Mouse (Mus musculus) megakaryocyte, embryonic 14.5 days (primary cell): ENCODE measurements at regions not wholly inside any gene's neighbourhood (a gene's known extent, or its start where the extent isn't known, plus 50 kb on each side); places are given as distances from the start of the nearest gene placed in this dataset.

ENCODE experiments used
- FLI1 ChIP-seq: IDR thresholded peaks from 2 replicates; pipeline ENCODE4 v1.6.1; 2012; ENCODE audit warnings: low read length, inconsistent platforms, mixed read lengths
- GATA1 ChIP-seq: IDR thresholded peaks from 3 replicates; pipeline ENCODE4 v1.6.1; 2012; ENCODE audit warnings: mixed read lengths, low read length, inconsistent platforms, borderline replicate concordance

DNA sequence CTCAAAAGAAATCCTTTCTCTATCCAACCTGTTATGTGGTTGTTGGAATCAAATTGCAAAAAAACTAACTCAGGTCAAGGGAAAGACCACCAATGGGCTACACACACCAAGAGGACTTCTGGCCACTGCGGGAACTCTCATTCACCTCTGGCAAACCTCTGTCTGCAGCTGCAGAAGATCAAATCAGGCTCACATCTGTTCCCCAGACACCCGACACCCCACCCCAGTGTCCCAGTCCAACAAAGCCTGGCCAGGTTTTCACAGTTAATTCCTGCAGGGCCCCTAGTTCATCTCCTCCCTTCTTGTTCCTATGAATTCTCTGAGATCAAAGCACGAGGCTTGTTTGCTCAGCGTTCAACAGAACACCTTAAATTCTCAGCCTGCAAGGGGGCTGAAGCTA lies 82.0 kb upstream of the Rgma start:
- TF ChIP-seq GATA1 (no peak), FLI1 (no peak)
